9 mouse cellular contexts compared by ENCODE assay signal in the genomic region with DNA sequence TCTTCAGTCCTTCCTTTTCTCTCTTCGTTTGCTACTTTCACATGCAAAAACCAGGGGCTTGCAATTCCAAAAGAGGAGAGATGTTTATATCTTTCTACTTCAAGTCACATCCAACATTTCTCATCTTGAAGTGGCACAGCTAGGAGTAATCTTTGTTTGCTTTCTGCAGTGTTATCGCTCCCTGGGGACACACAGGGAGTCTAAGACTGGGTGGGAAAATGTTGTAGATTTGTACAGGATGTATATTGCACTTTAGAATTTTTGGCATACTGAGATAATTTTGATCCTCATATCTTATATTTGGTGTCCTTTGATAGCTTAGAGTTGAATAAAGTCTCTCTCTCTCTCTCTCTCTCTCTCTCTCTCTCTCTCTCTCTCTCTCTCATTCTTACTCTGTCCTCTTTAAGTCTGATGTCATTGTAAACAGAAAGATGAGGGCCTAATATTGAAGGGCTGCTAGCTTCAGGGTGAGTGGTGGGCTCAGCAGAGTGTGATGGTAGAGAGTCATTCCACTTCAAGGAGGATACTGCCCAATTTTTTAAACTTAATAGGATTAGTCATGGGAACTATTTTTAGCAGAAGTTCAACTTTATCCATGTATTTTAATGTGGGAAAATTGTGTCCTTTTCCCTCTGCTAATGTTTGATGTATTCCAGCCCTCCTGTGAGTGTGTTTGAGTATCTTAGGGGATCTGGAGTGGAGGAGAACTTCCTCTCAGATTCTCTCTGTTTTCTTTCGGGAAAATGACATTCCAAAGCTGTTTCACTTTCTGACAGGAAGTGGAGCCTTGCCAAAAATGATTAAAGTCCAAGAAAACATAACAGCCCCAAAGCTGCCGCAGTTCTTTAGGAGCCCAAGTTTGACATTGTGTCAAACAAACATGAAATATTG.
A peak's percentile ranks its signal among the peaks of the same experiment; 100 is the strongest.
DNase-seq lines count a peak whose midpoint lies in the region; TF ChIP-seq lines count a peak whose summit lies in the region.
"Had no signal": no experiment of that assay in that cellular context is flagged by ENCODE, and none has a peak within 500 bp of the region (broad histone marks: within the 10 kb centered on the region; RNA-seq: fewer than 3 reads in every experiment).

No protein-coding gene starts in this region.

- H3K27ac ChIP-seq in liver, adult 2 months (replicated peaks; ENCODE audit: insufficient read depth, low read depth, low read length): no peak overlapping the region

- no peaks in the 10 kb centered on the region for H3K79me2 ChIP-seq in liver, adult 2 months (ENCODE audit: control insufficient read depth, insufficient read depth, low read length)

- intact Hi-C loops in heart, postnatal 10 days (cut with DNase I): loop anchor here (5.0 to 10.0 kb wide), 2 partner anchors 397 to 930 kb away; a partner anchor contains a TSS

- peak; percentile 75 for DNase-seq in liver, adult 2 months (ENCODE audit: extremely low read depth, low read depth, low spot score)
- DNase-seq in liver: no peak
- peak; percentile 53 for DNase-seq in embryo, embryonic 11 days
- peak; percentile 56 to 59 for DNase-seq in heart, postnatal 10 days
- peak; percentile 61 for DNase-seq in lung, postnatal 25 days (ENCODE audit: low spot score)
- no peak for DNase-seq in T-cell, adult 2 months (ENCODE audit: low spot score)
- no peak for DNase-seq in B cell, adult 2 months
- DNase-seq in right cerebral cortex, postnatal 4 days: no peak
- DNase-seq: right cerebral cortex, postnatal 14 days had no signal

- no peak overlapping the region for H3K4me3 ChIP-seq in liver, adult 2 months (ENCODE audit: insufficient read depth, low read depth, low read length)

- no peaks in the 10 kb centered on the region for H3K27me3 ChIP-seq in liver, adult 2 months (ENCODE audit: control insufficient read depth, insufficient read depth, low read length)

- TF ChIP-seq CTCF in liver, adult 2 months (IDR thresholded peaks at IDR 0.05; ENCODE audit: low read depth, low read length): no peak

- TF ChIP-seq POLR2A in liver, adult 2 months (IDR thresholded peaks at IDR 0.05; ENCODE audit: extremely low read depth, insufficient read depth, low read length): no peak

- peaks cover 1% of the 10 kb centered on the region; the same call in 1 of the 2 replicates for H3K4me1 ChIP-seq in liver, adult 2 months (ENCODE audit: control insufficient read depth, insufficient read depth, low read length)

- no peak overlapping the region for H3K9ac ChIP-seq in liver, adult 2 months (ENCODE audit: low read depth, low read length)

- no peaks in the 10 kb centered on the region for H3K36me3 ChIP-seq in liver, adult 2 months (ENCODE audit: control insufficient read depth, insufficient read depth, low read length)

- WGBS in liver, adult 2 months: 49% methylated on average over 4 of the region's 4 CpGs

Comparison
In these comparisons a context has a peak if more than half of its experiments do, and no peak if none do; other contexts are left out.
1. DNase-seq: peak in liver, adult 2 months (single experiment), embryo, embryonic 11 days (single experiment), heart, postnatal 10 days (2 of 2) and lung, postnatal 25 days (single experiment); none in liver (single experiment), T-cell, adult 2 months (single experiment), B cell, adult 2 months (0 of 2) and right cerebral cortex, postnatal 4 days (single experiment).